Mouse (Mus musculus): ENCODE measurements around the gene Spire2.

DNA sequence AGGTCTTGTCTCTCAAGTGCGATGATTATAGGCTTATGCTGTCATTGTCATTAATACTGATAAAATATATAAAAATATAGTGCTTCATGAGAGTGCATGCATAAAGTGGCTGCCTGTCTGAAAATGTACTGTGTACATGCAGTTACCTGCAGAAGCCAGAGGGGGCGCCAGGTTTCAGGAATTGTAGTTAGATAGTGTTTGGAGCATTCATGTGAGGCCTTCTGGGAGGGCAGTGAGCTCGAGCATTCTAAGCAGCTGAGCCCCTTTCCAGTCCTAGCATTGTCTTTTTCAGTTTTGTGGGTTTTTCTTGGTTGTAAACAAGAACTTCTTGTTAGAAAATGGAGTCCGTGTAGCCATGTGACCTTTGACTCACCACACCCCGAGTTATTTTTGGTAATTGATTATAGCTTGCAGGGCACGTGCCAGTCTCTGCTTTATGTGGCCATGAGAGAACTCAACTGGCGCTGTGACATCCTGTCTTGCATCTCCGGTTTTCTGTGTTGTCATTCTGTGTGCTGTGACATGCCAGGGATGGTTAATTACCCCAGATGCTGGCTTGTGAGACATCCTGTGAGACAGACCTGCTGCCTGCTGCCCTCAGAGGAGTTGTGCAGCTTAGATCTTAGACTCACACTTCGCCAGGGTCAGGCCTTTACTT lies 52.5 kb downstream of the Spire2 start:
- peak; percentile 81; the same call in 1 of the 2 replicates for TF ChIP-seq CTCF (IDR thresholded peaks at IDR 0.05; ENCODE audit: extremely low read depth, insufficient read length, insufficient replicate concordance, low read depth, low read length)
- TF ChIP-seq POLR2A (IDR thresholded peaks at IDR 0.05; ENCODE audit: low read depth, low read length): no peak
